Mouse (Mus musculus) CH12.LX (cell line): ENCODE measurements around the gene Hvcn1. TPM values are rescaled to one million over a fixed set of nuclear protein-coding genes. Genes with fewer than 3 reads are reported as not detected.
"Not testable (repeated sequence)": the region's sequence is repeated elsewhere in the genome, so short reads cannot be mapped to it uniquely, and the experiment has no call there.

ENCODE experiments used
- DNase-seq: peaks from one replicate; pipeline ENCODE4 v3.0.0-alpha.2; 2013; ENCODE audit errors: extremely low read depth
- H3K27ac ChIP-seq: 2 replicates; pipeline ENCODE4 v1.5.1; 2012; ENCODE audit warnings: low read depth, mild to moderate bottlenecking, control low read depth, moderate library complexity; ENCODE audit not compliant: insufficient read depth
- H3K27me3 ChIP-seq: replicated peaks from 2 replicates; pipeline ENCODE3; 2012; ENCODE audit warnings: inconsistent platforms
- H3K36me3 ChIP-seq, 2 experiments: replicated peaks in 1 of 2; 2 replicates each; pipeline versions ENCODE3 to v1.6.1; 2012; ENCODE audit warnings: inconsistent platforms in 1 of 2, low read length in 1 of 2, mild to moderate bottlenecking in 1 of 2, mixed read lengths in 1 of 2, moderate library complexity in 1 of 2; ENCODE audit not compliant: control insufficient read depth in 1 of 2, insufficient read depth in 1 of 2
- H3K4me1 ChIP-seq, 2 experiments: 2 replicates each; pipeline ENCODE4 v1.6.1; 2012; ENCODE audit warnings: inconsistent platforms in 1 of 2, moderate library complexity in 1 of 2; ENCODE audit not compliant: insufficient read depth in 2 of 2, control insufficient read depth in 1 of 2
- H3K4me2 ChIP-seq: 2 replicates; pipeline ENCODE4 v1.6.1; 2012; ENCODE audit warnings: low read depth, mild to moderate bottlenecking, control low read depth; ENCODE audit not compliant: poor library complexity, insufficient read depth, severe bottlenecking
- H3K4me3 ChIP-seq, 3 experiments: fragments of 150-350 bp in 1 of 3; sonication (generic) in 1 of 3; replicated peaks in 1 of 3; 2 replicates each; pipeline versions ENCODE3 to v1.5.1; 2011 to 2012; ENCODE audit warnings: low read depth in 2 of 3, low read length in 2 of 3, mild to moderate bottlenecking in 2 of 3, moderate library complexity in 2 of 3, control low read depth in 1 of 3, improper control_type of control experiment in 1 of 3, inconsistent platforms in 1 of 3, mixed read lengths in 1 of 3; ENCODE audit not compliant: poor library complexity in 1 of 3
- H3K79me2 ChIP-seq: replicated peaks from 2 replicates; pipeline ENCODE4 v1.6.1; 2012; ENCODE audit warnings: mild to moderate bottlenecking, moderate library complexity; ENCODE audit not compliant: control insufficient read depth, poor library complexity, insufficient read depth, severe bottlenecking; ENCODE audit errors: extremely low read depth
- H3K9ac ChIP-seq: 2 replicates; pipeline ENCODE4 v1.6.1; 2012; ENCODE audit warnings: low read depth, mild to moderate bottlenecking, control low read depth, moderate library complexity; ENCODE audit not compliant: insufficient read depth
- H3K9me3 ChIP-seq: replicated peaks from 2 replicates; pipeline ENCODE3; 2012; ENCODE audit warnings: low read length, inconsistent platforms, mixed read lengths
- CTCF ChIP-seq, 2 experiments: IDR thresholded peaks in 1 of 2; conservative IDR thresholded peaks in 1 of 2; 2 replicates each; pipeline ENCODE4 v1.5.1; 2011 to 2012; ENCODE audit warnings: low read depth in 2 of 2, low read length in 2 of 2, improper control_type of control experiment in 1 of 2, inconsistent platforms in 1 of 2, mild to moderate bottlenecking in 1 of 2, moderate library complexity in 1 of 2
- E2F4 ChIP-seq: IDR thresholded peaks from 2 replicates; pipeline ENCODE4 v1.6.1; 2011; ENCODE audit warnings: low read depth, low read length, improper control_type of control experiment; ENCODE audit not compliant: insufficient replicate concordance
- JUN ChIP-seq: IDR thresholded peaks from 2 replicates; pipeline ENCODE4 v1.6.1; 2011; ENCODE audit warnings: low read depth, mild to moderate bottlenecking, low read length, improper control_type of control experiment, moderate library complexity; ENCODE audit not compliant: insufficient read depth
- MEF2A ChIP-seq: IDR thresholded peaks from 2 replicates; pipeline ENCODE4 v1.6.1; 2014; ENCODE audit warnings: low read depth, mild to moderate bottlenecking, inconsistent platforms, low read length, improper control_type of control experiment, borderline replicate concordance
- PAX5 ChIP-seq: IDR thresholded peaks from 2 replicates; pipeline ENCODE4 v1.6.1; 2012; ENCODE audit warnings: low read length, inconsistent platforms, mixed read lengths
- SMC3 ChIP-seq: IDR thresholded peaks from 2 replicates; pipeline ENCODE4 v1.6.1; 2011; ENCODE audit warnings: low read depth, low read length, improper control_type of control experiment
- ZC3H11A ChIP-seq: IDR thresholded peaks from 2 replicates; pipeline ENCODE4 v1.6.1; 2012; ENCODE audit warnings: low read depth, mild to moderate bottlenecking, inconsistent platforms, low read length, improper control_type of control experiment
- dilution Hi-C: fragments of 300-500 bp; cut with MboI; formaldehyde crosslinking; loops from 2 replicates; pipeline ENCODE4 v1.14.3; 2020; ENCODE audit warnings: low sequenced_read_pairs; ENCODE audit not compliant: extremely low pct_unique_long_range_greater_than_20kb, extremely low pct_ligation_motif_present
- in situ Hi-C: fragments of 300-500 bp; cut with MboI; formaldehyde crosslinking; loops from 3 replicates; pipeline ENCODE4 v1.14.3; 2019; ENCODE audit warnings: low sequenced_read_pairs, low pct_ligation_motif_present, low pct_unique_long_range_greater_than_20kb, mixed read lengths
- polyA plus RNA-seq: library from polyadenylated mRNA; unstranded; fragments of >175 nt; gene quantifications from 2 replicates; pipeline ENCODE4 v1.2.1, GENCODE M21; 2012; ENCODE audit warnings: low read depth; ENCODE audit not compliant: insufficient read length
- total RNA-seq, 2 experiments: library from RNA; depleted of rRNA; stranded (reverse); fragments of 300-350 nt in 1 of 2; fragments of >200 nt in 1 of 2; gene quantifications; 2 replicates each; pipeline ENCODE4 v1.2.3; 2012 to 2014

Gene Hvcn1
- total and polyA plus RNA-seq, 3 experiments: 143 to 159 (median 156) TPM

DNA sequence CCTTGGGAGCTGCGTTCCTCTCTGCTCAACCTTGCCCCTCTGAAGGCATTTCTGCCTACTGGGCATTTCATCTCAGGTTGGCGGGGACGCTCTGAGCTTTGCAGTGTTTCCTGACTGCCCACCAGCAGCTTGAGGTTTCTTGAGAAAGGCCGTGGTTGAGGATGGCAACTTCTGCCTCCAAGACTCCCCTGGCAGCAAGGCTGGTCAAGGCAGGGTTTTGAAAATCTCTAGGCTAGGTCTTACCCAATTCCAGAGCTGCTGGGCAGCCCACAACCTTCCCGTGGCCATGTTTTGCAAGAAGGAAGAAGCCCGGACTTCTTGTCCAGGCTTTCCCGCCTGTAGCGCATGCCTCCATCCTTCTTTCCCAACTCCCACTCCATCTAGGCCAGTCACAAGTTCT, 4.3 kb downstream of the Hvcn1 start:
- no peak overlapping the region for H3K9ac ChIP-seq
- H3K27me3 ChIP-seq: no peaks in the 10 kb centered on the region
- no peak overlapping the region for H3K27ac ChIP-seq
- peaks cover 25 to 59% of the 10 kb centered on the region in 2 experiments for H3K4me1 ChIP-seq
- TF ChIP-seq MEF2A: no peak
- TF ChIP-seq CTCF (conservative IDR thresholded peaks at IDR 0.05 in 1 of 2, IDR thresholded peaks at IDR 0.05 in 1 of 2; ENCODE audit: low read depth in 2 of 2, low read length in 2 of 2): no peak
- no peak for TF ChIP-seq E2F4
- TF ChIP-seq PAX5: no peak
- no peak for TF ChIP-seq ZC3H11A
- H3K4me3 ChIP-seq: peak overlapping the region; percentile 24 to 76 (median 32)
- in situ Hi-C loops: no loop called here
- peaks cover 29 to 57% of the 10 kb centered on the region in 2 experiments for H3K36me3 ChIP-seq
- DNase-seq: no peak
- H3K9me3 ChIP-seq: peaks cover 5% of the 10 kb centered on the region
- dilution Hi-C loops: no loop called here
- H3K4me2 ChIP-seq: no peak overlapping the region
- H3K79me2 ChIP-seq: peaks cover 25% of the 10 kb centered on the region

DNA sequence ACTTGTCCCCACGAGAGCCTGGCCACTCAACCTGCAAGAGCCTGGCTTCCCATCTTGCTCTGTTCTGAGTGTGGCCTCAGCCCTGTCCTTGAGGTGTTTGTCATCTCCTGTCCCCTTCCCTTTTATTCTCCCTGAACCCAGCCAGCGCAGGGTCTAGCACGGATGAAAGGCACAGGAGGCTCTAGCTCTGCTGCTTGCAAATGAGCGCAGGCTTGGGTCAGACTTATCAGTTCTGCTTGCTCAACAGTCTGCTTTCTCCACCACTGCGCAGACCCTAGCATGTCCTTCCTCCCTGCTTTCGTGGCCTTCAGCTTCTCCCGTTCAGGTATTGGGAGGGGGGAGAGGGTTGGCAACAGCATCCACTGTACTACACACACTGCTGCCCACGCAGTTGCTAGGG, 5.5 kb downstream of the Hvcn1 start:
- peak overlapping the region in 2 of 3 experiments; percentile 3 to 33 for H3K4me3 ChIP-seq
- TF ChIP-seq JUN (no peak), E2F4 (no peak)
- TF ChIP-seq, all 38 proteins: peak for 0
- H3K9me3 ChIP-seq: peaks cover 5% of the 10 kb centered on the region
- dilution Hi-C loops (no loop called here), in situ Hi-C loops (no loop called here)
- H3K27ac ChIP-seq: peak overlapping the region; percentile 49
- peaks cover 40 to 69% of the 10 kb centered on the region in 2 experiments for H3K36me3 ChIP-seq
- no peak overlapping the region; the same call in 1 of the 2 replicates for H3K4me2 ChIP-seq
- H3K27me3 ChIP-seq: no peaks in the 10 kb centered on the region
- H3K4me1 ChIP-seq: peaks cover 29 to 71% of the 10 kb centered on the region in 2 experiments
- peaks cover 19% of the 10 kb centered on the region for H3K79me2 ChIP-seq
- no peak for DNase-seq
- no peak overlapping the region for H3K9ac ChIP-seq

DNA sequence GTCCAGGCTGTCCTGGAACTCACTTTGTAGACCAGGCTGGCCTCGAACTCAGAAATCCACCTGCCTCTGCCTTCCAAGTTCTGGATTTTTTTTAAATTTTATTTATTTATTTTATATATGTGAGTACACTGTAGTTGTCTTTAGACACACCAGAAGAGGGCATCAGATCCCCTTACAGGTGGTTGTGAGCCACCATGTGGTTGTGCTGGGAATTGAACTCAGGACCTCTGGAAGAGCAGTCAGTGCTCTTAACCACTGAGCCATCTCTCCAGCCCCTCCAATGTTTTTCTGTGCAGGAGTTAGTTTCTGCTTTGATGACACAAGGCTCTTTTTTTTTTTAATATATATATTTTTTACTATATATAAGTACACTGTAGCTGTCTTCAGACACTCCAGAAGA, 6.2 kb downstream of the Hvcn1 start:
- DNase-seq, in situ Hi-C loops, H3K4me2 ChIP-seq, dilution Hi-C loops, H3K27ac ChIP-seq, H3K9me3 ChIP-seq, H3K9ac ChIP-seq, H3K4me3 ChIP-seq, H3K27me3 ChIP-seq: not testable (repeated sequence)
- TF ChIP-seq CTCF (conservative IDR thresholded peaks at IDR 0.05 in 1 of 2, IDR thresholded peaks at IDR 0.05 in 1 of 2; ENCODE audit: low read depth in 2 of 2, low read length in 2 of 2) (peak in 1 of 2 experiments; percentile 70; a peak in 2 of 4 replicates), SMC3 (peak; percentile 28)
- H3K4me1 ChIP-seq: peaks cover 32 to 78% of the 10 kb centered on the region in 2 experiments
- peaks cover 42 to 75% of the 10 kb centered on the region in 2 experiments for H3K36me3 ChIP-seq
- H3K79me2 ChIP-seq: peaks cover 13% of the 10 kb centered on the region
